Mouse (Mus musculus) embryonic facial prominence, embryonic 12.5 days (tissue): ENCODE data around the gene P2ry10. TPM values are rescaled to one million over a fixed set of nuclear protein-coding genes. Genes with fewer than 3 reads are reported as not detected.
"Not testable (repeated sequence)": the region's sequence is repeated elsewhere in the genome, so short reads cannot be mapped to it uniquely, and the experiment has no call there.

Source experiments
- ATAC-seq: fragments of 200-750 bp; cut with Nextera tagmentation; 2 replicates; pipeline ENCODE4 v1.8.0; 2017; ENCODE audit not compliant: insufficient number of reproducible peaks, insufficient read depth, low FRiP score, low TSS enrichment
- H3K27ac ChIP-seq: fragments of 300-500 bp; sonication (generic); 2 replicates; pipeline ENCODE4 v1.5.1; 2016; ENCODE audit warnings: mild to moderate bottlenecking
- H3K27me3 ChIP-seq: fragments of 300-500 bp; sonication (generic); 2 replicates; pipeline ENCODE4 v1.6.1; 2016; ENCODE audit warnings: mild to moderate bottlenecking, moderate library complexity
- H3K36me3 ChIP-seq: fragments of 300-500 bp; sonication (generic); 2 replicates; pipeline ENCODE4 v1.6.1; 2016; ENCODE audit warnings: mild to moderate bottlenecking
- H3K4me1 ChIP-seq: fragments of 300-500 bp; sonication (generic); 2 replicates; pipeline ENCODE4 v1.6.1; 2016
- H3K4me2 ChIP-seq: fragments of 300-500 bp; sonication (generic); replicated peaks from 2 replicates; pipeline ENCODE4 v1.6.1; 2016; ENCODE audit warnings: mild to moderate bottlenecking, moderate library complexity
- H3K4me3 ChIP-seq: fragments of 300-500 bp; sonication (generic); 2 replicates; pipeline ENCODE4 v1.5.1; 2016; ENCODE audit warnings: mild to moderate bottlenecking
- H3K9ac ChIP-seq: fragments of 300-500 bp; sonication (generic); 2 replicates; pipeline ENCODE4 v1.6.1; 2016; ENCODE audit warnings: mild to moderate bottlenecking, moderate library complexity
- H3K9me3 ChIP-seq: fragments of 300-500 bp; sonication (generic); 2 replicates; pipeline ENCODE4 v1.6.1; 2016; ENCODE audit warnings: mild to moderate bottlenecking, moderate library complexity
- WGBS: fragments of 180-500 bp; shearing (Covaris S2); methylation state at CpG from one replicate; pipeline ENCODE4 v1.1.7; 2016; 5-methylcytosine and 5-hydroxymethylcytosine counted together
- polyA plus RNA-seq: library from polyadenylated mRNA; unstranded; fragments of >200 nt; fragmentation: Nextera tagmentation; extraction: Ambion mirVana; gene quantifications from 2 replicates; pipeline ENCODE4 v1.2.1, GENCODE M21; 2016

Gene P2ry10
- polyA plus RNA-seq, result 0.13 and 0.14 TPM in 2 replicates

DNA sequence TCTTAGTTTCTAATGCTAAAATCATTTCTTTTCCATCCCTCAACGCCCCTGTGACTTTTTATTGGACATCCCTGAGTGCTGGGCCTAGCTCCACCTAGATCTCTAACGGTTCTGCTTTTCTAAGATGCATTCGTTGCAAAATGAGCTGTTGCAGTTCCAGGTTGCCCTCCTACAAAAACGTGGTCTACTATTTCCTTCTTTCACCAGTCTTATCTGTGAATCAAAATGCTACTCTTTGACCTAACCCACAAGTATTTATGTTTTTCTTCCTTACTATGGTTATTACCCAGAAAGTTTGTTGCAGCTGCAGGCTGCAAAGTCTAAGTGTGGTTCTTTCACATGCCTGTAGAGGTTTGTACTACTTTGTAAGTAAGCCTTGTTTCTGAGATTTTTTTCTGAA lies at the start of gene P2ry10:
Gene P2ry10, plus strand, starts transcription at position 316 of the 400 bp plus-strand sequence.
- Histone ChIP-seq H3K9ac (no peak within 1 kb of the TSS), H3K9me3 (no peaks in the 10 kb centered on the region), H3K4me2 (no peak within 1 kb of the TSS), H3K36me3 (no peaks in the 10 kb centered on the region), H3K27ac (no peak within 1 kb of the TSS), H3K27me3 (no peaks in the 10 kb centered on the region), H3K4me3 (no peak within 1 kb of the TSS), H3K4me1 (no peaks in the 10 kb centered on the region)
- no peak for ATAC-seq
- 57% methylated on average over 4 of the region's 4 CpGs for WGBS

DNA sequence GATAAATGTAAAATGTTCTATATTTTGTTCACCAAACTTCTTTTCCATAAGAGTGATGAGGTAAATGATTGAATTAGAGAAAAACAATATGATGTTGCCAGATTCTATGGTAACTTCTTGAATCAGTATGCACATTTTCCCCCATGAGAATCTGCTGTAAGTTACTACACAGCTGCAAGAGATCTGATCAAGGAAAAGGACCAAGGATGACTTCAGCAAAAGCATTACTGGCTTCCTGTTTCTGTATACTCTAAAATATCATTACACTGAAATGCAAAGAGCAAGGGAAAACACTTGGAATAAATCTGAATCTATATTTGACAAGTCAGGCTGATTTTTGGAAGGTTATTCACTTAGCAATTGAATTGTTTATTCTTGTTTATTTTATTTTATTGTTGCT lies 49.1 kb upstream of the P2ry10 start:
- Histone ChIP-seq H3K4me1 (no peaks in the 10 kb centered on the region), H3K27ac (no peak overlapping the region), H3K9me3 (no peaks in the 10 kb centered on the region), H3K27me3 (no peaks in the 10 kb centered on the region), H3K4me3 (no peak overlapping the region), H3K4me2 (no peak overlapping the region), H3K36me3 (no peaks in the 10 kb centered on the region), H3K9ac (no peak overlapping the region)
- ATAC-seq, result no peak

DNA sequence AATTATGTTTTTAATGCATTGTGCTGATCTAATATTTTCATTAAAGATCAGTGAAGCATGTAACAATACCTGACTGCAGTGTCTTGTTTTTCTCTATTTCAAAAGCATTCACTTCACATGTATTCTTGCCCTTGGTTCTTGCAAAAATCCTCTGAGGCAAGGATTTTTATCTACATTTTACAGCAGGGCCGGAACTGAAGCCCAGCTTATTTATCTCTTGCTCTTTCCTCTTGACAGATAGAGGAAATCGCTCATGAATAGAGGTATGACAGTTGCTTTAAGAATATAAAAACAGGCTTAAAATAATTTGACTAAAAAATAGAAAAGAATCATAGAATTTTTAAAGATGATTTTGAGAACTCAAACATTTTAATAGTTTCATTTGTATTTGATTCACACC lies 48.7 kb upstream of the P2ry10 start:
- no peak for ATAC-seq
- Histone ChIP-seq H3K4me1 (no peaks in the 10 kb centered on the region), H3K9ac (no peak overlapping the region), H3K36me3 (no peaks in the 10 kb centered on the region), H3K4me3 (no peak overlapping the region), H3K9me3 (no peaks in the 10 kb centered on the region), H3K27me3 (no peaks in the 10 kb centered on the region), H3K4me2 (no peak overlapping the region), H3K27ac (no peak overlapping the region)
- WGBS, result 73% methylated on average over 2 of the region's 2 CpGs

DNA sequence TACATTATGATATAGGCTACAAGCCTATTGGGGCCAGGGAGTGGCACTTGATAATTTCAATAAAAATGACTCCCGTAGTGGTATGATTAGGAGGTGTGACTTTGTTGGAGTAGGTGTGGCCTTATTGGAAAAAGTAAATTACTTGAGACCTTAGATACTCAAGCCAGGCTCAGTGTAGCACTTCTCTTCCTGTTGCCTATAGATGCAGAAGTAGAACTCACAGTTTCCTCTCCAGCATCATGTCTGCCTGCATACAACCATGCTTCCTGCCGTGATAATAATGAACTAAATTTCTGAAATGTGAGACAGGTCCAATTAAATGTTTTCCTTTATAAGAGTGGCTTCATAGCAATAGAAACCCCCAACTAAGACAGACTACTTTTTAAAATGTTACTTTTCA lies 45.9 kb upstream of the P2ry10 start:
- H3K9ac ChIP-seq, result no peak overlapping the region
- H3K27me3 ChIP-seq, result no peaks in the 10 kb centered on the region
- WGBS, result 88% methylated on average over 2 of the region's 2 CpGs
- H3K4me2 ChIP-seq, result no peak overlapping the region
- no peak for ATAC-seq
- H3K9me3 ChIP-seq, result no peaks in the 10 kb centered on the region
- no peaks in the 10 kb centered on the region for H3K36me3 ChIP-seq
- H3K4me3 ChIP-seq, result no peak overlapping the region
- H3K4me1 ChIP-seq, result no peaks in the 10 kb centered on the region
- H3K27ac ChIP-seq, result no peak overlapping the region

DNA sequence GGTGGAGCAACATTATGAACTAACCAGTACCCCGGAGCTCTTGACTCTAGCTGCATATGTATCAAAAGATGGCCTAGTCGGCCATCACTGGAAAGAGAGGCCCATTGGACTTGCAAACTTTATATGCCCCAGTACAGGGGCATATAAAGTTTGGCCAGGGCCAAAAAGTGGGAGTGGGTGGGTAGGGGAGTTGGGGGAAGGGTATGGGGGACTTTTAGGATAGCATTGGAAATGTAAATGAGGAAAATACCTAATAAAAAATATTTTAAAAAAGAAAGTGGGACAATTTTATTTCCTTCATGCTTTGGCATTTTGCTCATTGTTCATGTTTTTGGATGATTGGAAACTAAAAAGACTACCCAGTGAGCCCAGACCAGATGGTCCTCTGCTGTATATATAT lies 4.9 kb upstream of the P2ry10 start:
- H3K27ac ChIP-seq, H3K9me3 ChIP-seq, ATAC-seq, H3K4me1 ChIP-seq, H3K36me3 ChIP-seq, H3K4me2 ChIP-seq, H3K4me3 ChIP-seq, H3K9ac ChIP-seq, H3K27me3 ChIP-seq: not testable (repeated sequence)
- 90% methylated on average over 2 of the region's 2 CpGs for WGBS

DNA sequence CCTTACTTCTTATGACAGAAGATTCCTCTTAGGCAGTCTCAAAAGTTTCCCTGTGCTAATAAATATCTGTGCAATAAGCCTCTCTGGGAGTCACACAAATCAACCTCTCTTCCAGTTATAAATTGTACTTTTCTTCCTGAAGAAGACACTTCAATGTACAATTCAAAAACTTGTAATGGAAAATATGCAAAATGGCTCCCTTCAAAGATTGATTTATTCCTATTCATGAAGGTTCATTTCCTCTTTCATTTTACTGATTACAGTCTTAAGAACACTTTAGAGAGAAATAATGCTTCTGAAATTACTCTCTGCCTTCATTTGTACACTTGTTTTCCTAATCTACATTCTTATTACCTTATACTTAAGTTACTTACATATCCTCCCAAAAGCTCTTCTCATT lies 4.0 kb upstream of the P2ry10 start:
- Histone ChIP-seq H3K4me1 (no peaks in the 10 kb centered on the region), H3K27me3 (no peaks in the 10 kb centered on the region), H3K9ac (no peak overlapping the region), H3K4me2 (no peak overlapping the region), H3K36me3 (no peaks in the 10 kb centered on the region), H3K4me3 (no peak overlapping the region), H3K27ac (no peak overlapping the region), H3K9me3 (no peaks in the 10 kb centered on the region)
- no peak for ATAC-seq

DNA sequence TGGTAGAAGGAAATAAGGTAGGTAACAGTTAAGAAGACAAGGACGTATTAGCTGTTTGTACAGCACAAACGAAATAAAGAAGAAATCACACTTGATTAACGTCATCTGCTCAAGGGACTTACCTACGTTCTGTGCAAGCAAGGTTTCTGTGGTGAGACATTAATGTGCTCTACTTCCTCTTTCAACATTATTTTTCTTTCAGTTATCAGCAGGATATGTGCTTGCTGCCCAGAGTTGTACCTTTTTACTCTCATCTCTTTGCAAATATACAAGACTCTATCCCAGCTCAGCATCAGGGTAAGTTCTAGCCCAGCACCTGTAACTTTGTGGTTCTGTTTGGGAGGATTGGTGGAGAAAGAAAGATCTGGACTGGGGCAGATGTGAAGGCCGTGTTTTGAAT lies 839 bp downstream of the P2ry10 start:
- no peak for ATAC-seq
- Histone ChIP-seq H3K4me2 (no peak overlapping the region), H3K9me3 (no peaks in the 10 kb centered on the region), H3K4me1 (no peaks in the 10 kb centered on the region), H3K27ac (no peak overlapping the region), H3K27me3 (no peaks in the 10 kb centered on the region), H3K4me3 (no peak overlapping the region), H3K9ac (no peak overlapping the region), H3K36me3 (no peaks in the 10 kb centered on the region)
- 70% methylated on average over 5 of the region's 5 CpGs for WGBS

DNA sequence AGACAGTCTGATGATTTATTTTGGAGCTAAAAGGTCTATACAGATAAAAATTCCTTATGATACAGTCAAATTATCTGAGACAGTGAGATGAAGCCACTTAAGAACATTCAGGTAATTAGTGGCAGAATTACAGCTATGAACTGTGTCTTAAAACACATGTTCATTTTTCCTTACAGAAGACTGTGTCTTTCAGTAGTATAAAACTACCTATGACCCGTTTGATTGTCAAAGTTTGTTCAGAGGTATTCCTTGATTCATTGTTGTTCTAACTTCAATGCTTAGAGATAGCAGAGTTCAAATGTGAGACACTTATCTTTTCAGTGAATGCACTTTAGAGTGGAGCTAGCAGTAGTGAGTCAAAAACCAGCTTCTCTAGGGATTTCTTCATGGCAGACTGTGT lies 1.6 kb downstream of the P2ry10 start:
- Histone ChIP-seq H3K9ac (no peak overlapping the region), H3K4me1 (no peaks in the 10 kb centered on the region), H3K36me3 (no peaks in the 10 kb centered on the region), H3K9me3 (no peaks in the 10 kb centered on the region), H3K27me3 (no peaks in the 10 kb centered on the region), H3K4me3 (no peak overlapping the region), H3K4me2 (no peak overlapping the region), H3K27ac (no peak overlapping the region)
- no peak for ATAC-seq
- 73% methylated on average over 1 of the region's 1 CpGs for WGBS

DNA sequence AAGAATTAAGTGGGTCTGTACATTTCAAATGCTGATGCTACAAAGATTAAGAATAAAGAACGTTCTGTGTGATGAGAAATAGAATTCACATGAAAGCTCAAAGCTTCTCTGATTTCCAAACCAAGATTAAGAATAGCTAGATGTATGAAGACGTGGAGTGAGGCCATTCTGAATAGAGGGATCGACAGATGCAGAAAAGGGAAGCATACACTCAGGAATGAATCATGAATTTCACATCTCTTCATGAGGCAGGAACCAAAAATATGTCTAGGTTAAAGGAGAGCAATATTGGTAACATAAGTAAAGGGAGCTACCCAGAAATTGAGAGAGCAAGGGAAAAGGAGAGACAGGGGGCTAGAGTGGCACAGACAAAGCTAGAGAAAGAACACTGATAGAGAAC lies 7.3 kb downstream of the P2ry10 start:
- no peak for ATAC-seq
- Histone ChIP-seq H3K4me3 (no peak overlapping the region), H3K4me2 (no peak overlapping the region), H3K27me3 (no peaks in the 10 kb centered on the region), H3K27ac (no peak overlapping the region), H3K9ac (no peak overlapping the region), H3K4me1 (no peaks in the 10 kb centered on the region), H3K9me3 (no peaks in the 10 kb centered on the region), H3K36me3 (no peaks in the 10 kb centered on the region)
- WGBS, result 66% methylated on average over 3 of the region's 3 CpGs

DNA sequence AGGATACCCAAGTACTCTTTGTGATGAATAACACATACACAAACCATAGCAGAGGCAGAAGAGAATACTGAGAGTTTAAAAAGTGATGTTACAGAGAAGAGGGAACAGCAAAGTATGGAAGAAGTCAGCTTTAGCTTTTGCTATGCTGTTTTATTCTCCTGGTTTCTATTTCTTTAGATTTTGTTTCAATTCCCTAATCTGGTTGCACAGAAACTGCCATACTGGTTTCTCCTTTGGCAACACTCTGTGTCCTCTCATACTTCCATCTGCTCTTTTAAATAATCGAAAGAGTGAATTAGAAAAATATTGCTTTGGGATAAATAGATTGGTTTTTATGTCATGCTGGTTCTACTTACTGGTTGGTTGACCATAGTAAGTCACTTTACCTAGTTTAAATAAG lies 28.0 kb downstream of the P2ry10 start:
- 91% methylated on average over 1 of the region's 1 CpGs for WGBS
- no peaks in the 10 kb centered on the region for H3K4me1 ChIP-seq
- no peaks in the 10 kb centered on the region for H3K27me3 ChIP-seq
- no peak overlapping the region for H3K4me2 ChIP-seq
- H3K9ac ChIP-seq, result no peak overlapping the region
- H3K36me3 ChIP-seq, result no peaks in the 10 kb centered on the region
- ATAC-seq, result no peak
- no peak overlapping the region for H3K27ac ChIP-seq
- H3K9me3 ChIP-seq, result no peaks in the 10 kb centered on the region
- H3K4me3 ChIP-seq, result no peak overlapping the region

DNA sequence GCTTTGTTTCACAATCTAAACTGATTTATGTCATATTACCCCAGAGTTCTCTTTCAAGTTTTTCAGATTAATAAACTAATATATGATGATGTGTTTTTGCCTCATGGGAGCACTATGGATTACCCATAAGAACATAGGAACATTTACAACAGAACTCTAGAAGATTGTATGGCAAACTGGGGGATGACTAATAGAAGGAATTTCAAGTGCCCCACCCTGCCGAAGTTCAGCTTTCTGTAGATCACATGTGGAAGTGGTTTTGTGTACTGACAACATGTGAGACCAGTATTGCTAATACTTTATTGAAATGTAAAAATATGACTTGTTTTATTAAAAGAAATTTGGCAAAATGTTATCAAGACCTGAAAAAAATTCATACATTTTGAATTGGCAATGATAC lies 28.7 kb downstream of the P2ry10 start:
- 69% methylated on average over 1 of the region's 1 CpGs for WGBS
- no peaks in the 10 kb centered on the region for H3K4me1 ChIP-seq
- no peak overlapping the region for H3K4me3 ChIP-seq
- H3K36me3 ChIP-seq, result no peaks in the 10 kb centered on the region
- H3K27me3 ChIP-seq, result no peaks in the 10 kb centered on the region
- no peak overlapping the region for H3K4me2 ChIP-seq
- H3K27ac ChIP-seq, result no peak overlapping the region
- no peak overlapping the region for H3K9ac ChIP-seq
- H3K9me3 ChIP-seq, result no peaks in the 10 kb centered on the region
- ATAC-seq, result no peak

DNA sequence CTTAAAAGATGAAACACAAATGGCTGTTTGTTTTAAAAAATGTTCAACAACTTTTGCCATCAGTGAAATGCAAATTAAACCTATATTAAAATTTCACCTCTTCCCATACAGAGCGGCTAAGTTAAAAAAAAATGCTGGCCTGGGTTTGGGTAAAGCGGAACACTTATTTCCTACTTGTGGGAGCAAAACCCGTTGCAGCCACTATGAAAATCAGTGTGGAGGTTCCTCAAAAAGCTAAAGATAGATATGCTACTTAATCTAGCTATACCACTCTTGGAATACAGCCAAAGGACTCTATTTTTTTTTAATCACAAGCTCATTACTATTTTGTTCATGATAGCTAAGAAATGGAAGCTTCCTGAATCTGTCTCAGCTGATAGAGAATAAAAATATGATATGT lies 54.9 kb downstream of the P2ry10 start:
- Histone ChIP-seq H3K4me2 (no peak overlapping the region), H3K9me3 (no peaks in the 10 kb centered on the region), H3K9ac (no peak overlapping the region), H3K27ac (no peak overlapping the region), H3K36me3 (no peaks in the 10 kb centered on the region), H3K4me3 (no peak overlapping the region), H3K27me3 (no peaks in the 10 kb centered on the region), H3K4me1 (no peaks in the 10 kb centered on the region)
- 65% methylated on average over 3 of the region's 3 CpGs for WGBS
- ATAC-seq, result no peak

DNA sequence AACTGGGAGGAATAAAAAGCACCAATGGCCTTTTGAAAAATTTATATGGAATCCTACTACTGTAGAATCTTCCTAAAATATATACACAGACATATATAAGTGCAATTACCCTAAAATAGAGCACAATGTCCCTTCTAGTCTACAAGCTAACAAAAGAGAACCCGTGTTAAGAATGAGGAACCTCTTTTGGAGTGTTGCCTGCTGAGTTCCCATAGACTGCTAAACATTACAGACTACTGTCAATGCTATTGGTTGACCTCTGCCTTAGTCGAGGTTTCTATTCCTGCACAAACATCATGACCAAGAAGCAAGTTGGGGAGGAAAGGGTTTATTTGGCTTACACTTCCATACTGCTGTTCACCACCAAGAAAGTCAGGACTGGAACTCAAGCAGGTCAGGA lies 55.6 kb downstream of the P2ry10 start:
- no peaks in the 10 kb centered on the region for H3K27me3 ChIP-seq

More for the DNA sequence above, 55.6 kb downstream of the P2ry10 start:
- H3K27ac ChIP-seq, result no peak overlapping the region
- H3K4me2 ChIP-seq, result no peak overlapping the region
- no peak overlapping the region for H3K4me3 ChIP-seq
- no peak for ATAC-seq
- H3K4me1 ChIP-seq, result no peaks in the 10 kb centered on the region
- H3K9ac ChIP-seq, result no peak overlapping the region
- 62% methylated on average over 2 of the region's 2 CpGs for WGBS
- no peaks in the 10 kb centered on the region for H3K36me3 ChIP-seq
- H3K9me3 ChIP-seq, result no peaks in the 10 kb centered on the region
